Mouse (Mus musculus): Measurements from ENCODE around the gene Pdgfb. TPM values are rescaled to one million over a fixed set of nuclear protein-coding genes. Genes with fewer than 3 reads are reported as not detected.

Gene Pdgfb
- total and polyA plus RNA-seq, 2 experiments from 2014 or later, result 9.5 to 31.0 TPM

DNA sequence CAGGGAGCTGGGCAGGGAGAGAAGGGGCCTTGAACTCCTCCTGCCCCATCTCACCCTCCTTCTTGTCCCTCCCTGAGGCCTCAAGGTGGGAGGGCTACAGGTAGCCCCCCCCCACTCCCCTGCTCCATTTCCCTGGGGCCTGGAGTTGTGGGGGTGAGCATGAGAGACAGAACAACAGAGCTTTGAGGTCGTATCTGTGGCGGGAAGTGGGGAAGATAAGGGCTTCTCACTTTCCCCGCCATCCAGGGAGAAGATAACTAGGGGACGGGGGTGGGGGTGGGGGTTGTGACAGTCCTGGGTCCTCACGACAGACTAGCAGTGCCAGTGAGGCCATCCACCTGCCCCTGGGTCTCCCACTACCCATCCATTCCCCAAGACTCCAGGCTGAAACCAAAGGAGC is 33.2 kb upstream of the Pdgfb start:
- Histone ChIP-seq H3K36me3 (ENCODE audit: insufficient read depth, low read length) (no peaks in the 10 kb centered on the region), H3K4me1 (ENCODE audit: insufficient read depth, low read length) (no peaks in the 10 kb centered on the region), H3K27me3 (ENCODE audit: insufficient read depth, low read length) (no peaks in the 10 kb centered on the region), H3K4me2 (ENCODE audit: low read depth, low read length) (no peak overlapping the region), H3K9ac (replicated peaks; ENCODE audit: low read length) (no peak overlapping the region), H3K9me3 (ENCODE audit: low read length) (no peaks in the 10 kb centered on the region), H3K4me3 (ENCODE audit: low read length) (no peak overlapping the region), H3K27ac (no peak overlapping the region)
- 67% methylated on average over 5 of the region's 5 CpGs for WGBS
- ATAC-seq (no peak), DNase-seq (ENCODE audit: low spot score) (no peak)
- TF ChIP-seq CTCF (IDR thresholded peaks at IDR 0.05; ENCODE audit: low read depth), result no peak

- H3K9me3 ChIP-seq (ENCODE audit: low read length), result no peaks in the 10 kb centered on the region
- no peak overlapping the region for H3K4me3 ChIP-seq (ENCODE audit: low read length)
- no peak for DNase-seq (ENCODE audit: low spot score)
- TF ChIP-seq CTCF (IDR thresholded peaks at IDR 0.05; ENCODE audit: low read depth), result no peak
- no peaks in the 10 kb centered on the region for H3K4me1 ChIP-seq (ENCODE audit: insufficient read depth, low read length)
- no peak overlapping the region for H3K9ac ChIP-seq (replicated peaks; ENCODE audit: low read length)
- H3K4me2 ChIP-seq (ENCODE audit: low read depth, low read length), result no peak overlapping the region
- no peaks in the 10 kb centered on the region for H3K36me3 ChIP-seq (ENCODE audit: insufficient read depth, low read length)
- 83% methylated on average over 2 of the region's 2 CpGs for WGBS
- H3K27ac ChIP-seq, result no peak overlapping the region
- ATAC-seq, result no peak
- H3K27me3 ChIP-seq (ENCODE audit: insufficient read depth, low read length), result no peaks in the 10 kb centered on the region
Measured at GRCm38 (mm10) chr15:80047242-80047641, 32.5 kb upstream of the Pdgfb start.

DNA sequence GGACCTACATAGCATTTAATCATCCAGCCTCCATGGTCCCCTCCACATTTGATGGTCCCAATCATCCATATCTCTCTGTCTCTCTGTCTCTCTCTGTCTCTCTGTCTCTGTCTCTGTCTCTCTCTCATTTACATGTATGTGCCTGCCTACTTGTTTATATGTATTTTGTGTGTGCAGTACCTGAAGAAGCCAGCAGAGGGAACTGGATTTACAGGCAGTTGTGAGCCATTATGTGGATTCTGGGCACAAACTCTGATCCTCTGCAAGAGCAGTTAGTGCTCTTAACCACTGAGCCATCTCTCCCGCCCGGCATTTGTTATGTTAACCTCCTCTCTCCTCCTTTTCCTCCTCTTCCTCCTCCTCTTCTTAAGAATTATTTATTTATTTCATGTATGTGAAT is 31.0 kb upstream of the Pdgfb start:
- Histone ChIP-seq H3K27ac (no peak overlapping the region), H3K27me3 (ENCODE audit: insufficient read depth, low read length) (no peaks in the 10 kb centered on the region), H3K36me3 (ENCODE audit: insufficient read depth, low read length) (no peaks in the 10 kb centered on the region), H3K4me1 (ENCODE audit: insufficient read depth, low read length) (no peaks in the 10 kb centered on the region), H3K4me3 (ENCODE audit: low read length) (no peak overlapping the region), H3K9me3 (ENCODE audit: low read length) (no peaks in the 10 kb centered on the region), H3K9ac (replicated peaks; ENCODE audit: low read length) (no peak overlapping the region), H3K4me2 (ENCODE audit: low read depth, low read length) (no peak overlapping the region)
- WGBS, result 100% methylated on average over 2 of the region's 2 CpGs
- DNase-seq (ENCODE audit: low spot score) (no peak), ATAC-seq (no peak)
- peak; percentile 42 for TF ChIP-seq CTCF (IDR thresholded peaks at IDR 0.05; ENCODE audit: low read depth)

DNA sequence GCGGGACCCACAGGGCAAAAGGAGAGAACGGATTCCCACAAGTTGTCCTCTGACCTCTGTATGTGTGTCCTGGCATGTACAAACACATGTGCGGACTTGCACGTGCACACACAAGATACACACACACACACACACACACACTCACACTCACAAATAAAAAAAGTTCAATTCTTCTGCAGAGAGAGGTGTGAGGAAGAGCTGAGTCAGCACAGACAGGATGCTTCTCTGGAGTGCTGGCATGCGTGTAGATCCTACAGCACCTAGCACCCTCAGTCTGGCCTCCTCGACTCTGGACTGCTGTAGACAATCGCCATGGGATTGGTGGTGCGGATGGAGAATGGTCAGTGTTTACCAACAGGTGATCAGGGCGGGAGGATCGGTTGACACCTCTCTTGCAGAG is 29.5 kb upstream of the Pdgfb start:
- H3K4me3 ChIP-seq (ENCODE audit: low read length), result no peak overlapping the region
- no peaks in the 10 kb centered on the region for H3K36me3 ChIP-seq (ENCODE audit: insufficient read depth, low read length)
- no peak for DNase-seq (ENCODE audit: low spot score)
- no peak for ATAC-seq
- no peak overlapping the region for H3K4me2 ChIP-seq (ENCODE audit: low read depth, low read length)
- TF ChIP-seq CTCF (IDR thresholded peaks at IDR 0.05; ENCODE audit: low read depth), result no peak
- H3K27me3 ChIP-seq (ENCODE audit: insufficient read depth, low read length), result no peaks in the 10 kb centered on the region
- H3K27ac ChIP-seq, result no peak overlapping the region
- H3K4me1 ChIP-seq (ENCODE audit: insufficient read depth, low read length), result no peaks in the 10 kb centered on the region
- no peak overlapping the region for H3K9ac ChIP-seq (replicated peaks; ENCODE audit: low read length)
- no peaks in the 10 kb centered on the region for H3K9me3 ChIP-seq (ENCODE audit: low read length)
- WGBS, result 91% methylated on average over 10 of the region's 10 CpGs

- no peaks in the 10 kb centered on the region for H3K36me3 ChIP-seq (ENCODE audit: insufficient read depth, low read length)
- H3K27ac ChIP-seq, result no peak overlapping the region
- TF ChIP-seq CTCF (IDR thresholded peaks at IDR 0.05; ENCODE audit: low read depth), result no peak
- H3K9me3 ChIP-seq (ENCODE audit: low read length), result no peaks in the 10 kb centered on the region
- no peaks in the 10 kb centered on the region for H3K27me3 ChIP-seq (ENCODE audit: insufficient read depth, low read length)
- no peak overlapping the region for H3K9ac ChIP-seq (replicated peaks; ENCODE audit: low read length)
- H3K4me3 ChIP-seq (ENCODE audit: low read length), result no peak overlapping the region
- no peaks in the 10 kb centered on the region for H3K4me1 ChIP-seq (ENCODE audit: insufficient read depth, low read length)
- H3K4me2 ChIP-seq (ENCODE audit: low read depth, low read length), result no peak overlapping the region
- DNase-seq (ENCODE audit: low spot score) (no peak), ATAC-seq (no peak)
- WGBS, result 69% methylated on average over 4 of the region's 4 CpGs
Measured at GRCm38 (mm10) chr15:80042152-80042551, 27.4 kb upstream of the Pdgfb start.

- Histone ChIP-seq H3K4me1 (ENCODE audit: insufficient read depth, low read length) (no peaks in the 10 kb centered on the region), H3K9me3 (ENCODE audit: low read length) (no peaks in the 10 kb centered on the region), H3K36me3 (ENCODE audit: insufficient read depth, low read length) (no peaks in the 10 kb centered on the region), H3K4me2 (ENCODE audit: low read depth, low read length) (no peak overlapping the region), H3K9ac (replicated peaks; ENCODE audit: low read length) (no peak overlapping the region), H3K4me3 (ENCODE audit: low read length) (no peak overlapping the region), H3K27ac (no peak overlapping the region), H3K27me3 (ENCODE audit: insufficient read depth, low read length) (no peaks in the 10 kb centered on the region)
- 98% methylated on average over 2 of the region's 2 CpGs for WGBS
- TF ChIP-seq CTCF (IDR thresholded peaks at IDR 0.05; ENCODE audit: low read depth), result no peak
- ATAC-seq (no peak), DNase-seq (ENCODE audit: low spot score) (no peak)
Measured at GRCm38 (mm10) chr15:80038110-80038391, 23.3 kb upstream of the Pdgfb start.

GRCm38 (mm10) chr15:80037255-80038109 is 22.7 kb upstream of the Pdgfb start:
- no peak for TF ChIP-seq CTCF (IDR thresholded peaks at IDR 0.05; ENCODE audit: low read depth)
- no peak overlapping the region for H3K9ac ChIP-seq (replicated peaks; ENCODE audit: low read length)

More at GRCm38 (mm10) chr15:80037255-80038109, 22.7 kb upstream of the Pdgfb start:
- H3K4me3 ChIP-seq (ENCODE audit: low read length), result no peak overlapping the region
- DNase-seq (ENCODE audit: low spot score) (no peak), ATAC-seq (no peak)
- no peaks in the 10 kb centered on the region for H3K36me3 ChIP-seq (ENCODE audit: insufficient read depth, low read length)
- WGBS, result 79% methylated on average over 11 of the region's 11 CpGs
- no peaks in the 10 kb centered on the region for H3K4me1 ChIP-seq (ENCODE audit: insufficient read depth, low read length)
- H3K27ac ChIP-seq, result no peak overlapping the region
- H3K4me2 ChIP-seq (ENCODE audit: low read depth, low read length), result no peak overlapping the region
- H3K27me3 ChIP-seq (ENCODE audit: insufficient read depth, low read length), result no peaks in the 10 kb centered on the region
- no peaks in the 10 kb centered on the region for H3K9me3 ChIP-seq (ENCODE audit: low read length)
